Mouse (Mus musculus) Muller cell, postnatal 12 days (primary cell): ENCODE measurements at regions not wholly inside any gene's neighbourhood (a gene's known extent, or its start where the extent isn't known, plus 50 kb on each side); places are given as distances from the start of the nearest gene placed in this dataset.
"Not testable (repeated sequence)": the region's sequence is repeated elsewhere in the genome, so short reads cannot be mapped to it uniquely, and the experiment has no call there.

Source experiments
- DNase-seq: peaks from one replicate; pipeline ENCODE4 v3.0.0-alpha.2; 2015; ENCODE audit errors: inconsistent ontology term

DNA sequence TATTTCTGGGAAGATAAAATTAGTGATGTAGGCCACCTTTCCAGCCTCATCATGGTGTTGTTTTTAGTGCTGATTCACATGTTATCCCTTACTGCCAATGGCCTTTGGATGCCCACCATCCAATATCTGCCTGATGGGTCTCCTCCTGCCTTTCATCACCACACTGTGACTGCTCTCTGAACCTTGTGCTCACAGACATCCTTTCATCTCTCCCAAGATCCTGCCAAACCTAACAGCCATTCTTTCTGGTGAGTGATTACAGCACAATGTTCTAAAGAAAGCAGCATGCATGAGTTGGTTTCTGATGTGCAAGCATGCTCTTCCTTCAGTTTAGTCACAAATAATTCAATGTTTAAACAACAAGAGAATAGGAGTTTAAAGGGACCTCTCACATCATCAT lies 180.1 kb downstream of the Lyplal1 start:
- peak; percentile 68 for DNase-seq

DNA sequence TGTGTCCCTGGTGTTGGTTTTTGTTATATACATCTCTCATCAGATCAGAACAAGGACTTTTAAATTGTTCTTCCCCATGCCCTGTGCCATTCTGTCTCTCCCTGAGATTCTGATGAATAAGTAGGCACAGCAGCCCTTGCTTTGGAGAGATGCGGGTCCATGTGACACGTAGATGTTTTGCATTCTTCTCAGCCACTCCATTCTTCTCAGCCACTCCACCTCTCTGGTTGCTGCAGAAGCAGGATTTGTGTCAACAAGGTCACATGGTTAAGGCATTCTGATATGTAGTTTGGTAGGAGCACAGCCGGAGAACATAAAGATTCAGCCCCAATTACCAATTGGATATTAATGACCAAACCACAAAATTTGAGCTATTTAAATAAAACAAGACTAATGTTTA lies 177.2 kb downstream of the Lyplal1 start:
- peak; percentile 25 for DNase-seq

DNA sequence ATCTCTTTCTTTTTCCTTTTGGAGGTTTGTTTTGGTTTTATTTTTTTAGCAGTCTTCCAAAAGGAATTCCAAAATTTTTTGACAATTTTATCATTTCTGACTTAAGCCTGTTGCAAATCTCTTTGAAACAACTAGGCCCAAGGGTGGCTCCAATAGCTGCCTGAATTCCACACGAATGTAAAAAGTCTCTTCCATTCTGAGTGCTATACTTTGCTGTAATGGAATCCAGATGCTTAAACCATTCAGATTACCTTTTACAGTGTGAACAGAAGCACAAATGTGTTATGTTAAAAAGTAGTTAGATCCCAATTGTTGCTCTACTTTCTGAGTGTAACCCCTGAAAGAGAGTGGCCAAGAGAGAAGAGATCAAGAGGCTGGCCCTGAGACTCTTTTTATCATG lies 176.6 kb downstream of the Lyplal1 start:
- DNase-seq, result no peak

DNA sequence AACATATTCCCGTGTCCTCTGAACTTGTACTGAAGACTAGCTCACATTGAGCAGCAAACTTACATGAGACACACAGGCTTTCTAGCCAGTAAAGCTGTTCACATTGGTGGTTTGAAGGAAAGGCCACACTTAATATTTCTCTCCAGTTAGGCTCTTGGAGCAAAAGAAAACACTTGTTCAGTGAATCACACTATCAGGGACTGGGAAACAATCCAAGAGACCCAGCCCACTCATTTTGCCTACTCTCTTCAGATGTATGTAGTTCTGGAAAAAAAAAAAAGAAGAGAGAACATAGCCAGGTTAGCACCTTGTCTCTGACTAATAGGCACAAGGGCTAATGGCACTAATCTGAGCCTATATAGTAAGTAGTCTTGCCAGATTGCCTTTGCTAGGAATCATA lies 165.9 kb downstream of the Lyplal1 start:
- no peak for DNase-seq

DNA sequence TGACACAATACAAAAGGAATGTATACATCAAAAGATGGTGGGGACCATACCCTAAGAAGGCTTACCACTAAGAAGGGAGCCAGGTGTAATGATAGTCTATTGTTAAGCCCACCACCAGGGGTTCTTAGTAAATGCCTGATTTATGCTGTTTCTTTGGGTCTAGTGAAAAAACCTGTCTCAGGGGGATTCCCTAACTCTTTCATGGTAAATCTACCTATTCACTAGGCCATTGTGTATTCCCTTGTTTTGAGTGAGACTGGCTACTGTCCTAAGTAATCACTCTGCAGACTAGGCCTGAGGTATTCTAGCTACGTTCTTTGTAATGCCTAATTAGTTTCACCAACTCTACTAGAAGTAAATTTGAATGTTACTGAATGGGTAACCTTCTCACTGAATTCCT lies 161.3 kb downstream of the Lyplal1 start:
- DNase-seq, result not testable (repeated sequence)

DNA sequence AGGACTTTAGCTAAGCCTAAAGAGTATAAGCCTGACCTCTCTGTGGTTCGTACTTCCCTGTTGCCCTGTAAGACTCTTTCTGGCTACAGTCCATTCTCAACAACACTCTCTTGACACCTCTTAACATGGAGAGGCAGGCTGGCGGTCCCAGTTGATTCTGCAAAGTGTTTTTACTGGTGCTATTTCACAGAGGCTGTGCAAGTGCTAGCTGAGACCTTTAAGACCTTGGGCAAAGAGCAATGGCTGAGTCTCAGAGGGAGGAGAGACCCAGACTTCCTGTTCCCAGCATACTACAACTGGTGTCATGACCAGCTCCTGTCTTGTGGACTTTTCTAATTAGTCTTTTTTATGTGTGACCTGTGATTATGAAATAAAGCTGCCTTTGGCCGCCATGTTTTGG lies 159.6 kb downstream of the Lyplal1 start:
- no peak for DNase-seq

DNA sequence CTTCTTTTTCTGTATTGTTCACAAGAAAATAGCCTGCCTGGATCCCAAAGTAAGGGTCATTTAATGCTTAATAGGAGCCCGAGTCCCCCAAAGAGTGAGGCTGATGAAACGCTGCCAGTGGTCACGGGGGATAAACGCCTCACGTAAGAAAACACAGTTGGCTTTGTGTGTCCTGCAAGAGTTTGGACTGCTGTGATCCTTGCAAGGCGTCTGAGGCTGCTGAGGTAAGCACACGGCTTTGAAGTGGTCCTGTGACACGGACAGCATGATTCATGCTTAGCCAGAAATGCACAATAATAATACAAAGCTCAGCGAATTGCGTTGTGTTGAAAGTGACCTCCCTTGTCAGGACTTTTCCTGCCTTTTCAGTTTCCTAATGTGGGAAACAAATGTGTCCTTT lies 158.8 kb downstream of the Lyplal1 start:
- peak; percentile 60 for DNase-seq

DNA sequence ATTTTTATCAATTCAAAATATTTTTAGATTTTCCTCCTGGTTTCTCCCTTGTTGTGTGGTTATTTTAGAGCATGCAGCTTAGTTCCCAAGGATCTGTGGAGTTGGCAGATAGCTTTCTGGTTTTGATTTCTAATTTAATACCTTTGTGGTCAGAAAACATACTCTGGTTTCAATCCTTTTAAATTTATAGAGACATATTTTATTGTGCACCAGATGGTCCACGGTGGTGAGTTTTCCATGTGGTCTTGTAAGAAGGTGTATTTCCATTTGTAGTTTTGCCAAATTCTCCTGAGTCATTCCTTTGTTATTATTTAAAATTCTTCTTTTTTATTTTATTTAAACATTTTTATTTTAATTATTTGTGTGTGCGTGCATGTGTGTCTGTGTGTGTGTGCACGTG lies 154.5 kb downstream of the Lyplal1 start:
- no peak for DNase-seq

DNA sequence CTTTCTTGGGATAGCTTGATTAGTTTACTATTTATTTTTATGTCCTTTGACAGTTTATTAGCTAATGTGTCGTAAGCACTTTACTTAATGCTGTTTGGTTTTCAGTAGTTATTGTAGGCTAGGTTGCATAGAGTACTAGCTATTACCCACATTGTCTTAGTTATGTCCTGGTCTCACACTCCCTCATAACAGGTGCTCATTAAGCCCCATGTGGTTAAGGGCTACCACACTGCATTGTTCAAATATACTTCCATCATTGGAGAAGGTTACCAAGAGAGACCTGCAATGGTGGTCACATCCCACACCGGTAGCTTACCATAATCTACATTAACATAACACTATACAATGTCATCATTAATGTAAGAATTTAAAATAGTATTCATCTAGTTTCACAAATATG lies 153.3 kb downstream of the Lyplal1 start:
- DNase-seq, result no peak

DNA sequence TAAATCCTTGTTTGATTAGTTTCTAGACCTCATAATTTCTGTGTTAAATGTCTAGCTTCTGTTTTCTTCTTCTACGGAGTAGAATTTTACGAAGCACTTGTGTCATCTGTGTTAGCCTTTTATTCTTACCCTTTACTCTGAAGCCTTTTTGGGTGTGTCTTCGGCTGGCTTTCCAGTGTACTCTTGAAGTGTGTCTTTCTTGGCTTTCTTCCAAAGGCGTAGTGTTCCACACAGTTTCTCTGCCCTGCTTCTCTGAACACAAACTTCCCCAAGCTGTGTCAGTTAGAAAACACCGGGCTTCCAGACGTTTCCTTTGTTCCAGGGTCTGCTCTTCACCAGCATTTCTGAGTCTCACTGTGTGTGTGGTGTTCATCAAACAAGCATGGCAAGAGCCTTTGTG lies 152.7 kb downstream of the Lyplal1 start:
- DNase-seq, result no peak

DNA sequence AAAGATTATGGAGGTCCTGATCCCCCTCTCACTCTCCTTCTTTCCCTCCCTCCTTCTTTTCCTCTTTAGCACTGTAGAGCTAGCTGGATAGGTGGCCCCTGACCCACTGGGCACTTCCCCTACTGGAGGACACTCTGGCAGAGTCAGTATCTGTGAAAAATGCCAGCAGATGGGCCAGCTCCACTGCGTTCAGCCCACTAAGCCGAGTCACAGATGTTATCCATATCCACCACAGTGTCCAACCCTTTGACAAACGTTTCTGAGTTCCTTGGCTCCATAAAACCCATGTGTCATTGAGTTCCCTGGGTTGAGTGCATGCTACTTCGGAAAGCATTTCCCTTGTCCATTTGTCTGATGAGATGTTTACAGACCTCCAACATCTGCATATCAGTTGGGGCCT lies 149.9 kb downstream of the Lyplal1 start:
- no peak for DNase-seq

DNA sequence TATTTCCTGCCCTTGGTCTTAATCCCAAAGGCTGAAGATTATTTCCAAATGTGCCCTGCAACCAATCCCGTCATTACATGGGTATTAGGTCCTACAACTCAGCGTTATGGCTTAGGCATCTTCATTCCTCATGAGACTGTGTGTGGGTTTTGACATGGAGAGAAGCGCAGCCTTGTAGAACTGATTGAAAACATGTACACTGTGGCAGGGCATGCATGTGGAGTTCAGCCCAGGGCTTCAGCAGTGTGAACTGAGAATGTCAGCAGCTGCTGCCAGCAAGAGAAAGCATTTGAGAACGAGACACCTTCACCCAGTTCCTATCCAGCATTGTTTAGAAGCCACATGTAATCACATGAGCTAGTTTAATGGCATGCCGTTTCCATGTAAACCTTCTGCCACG lies 149.3 kb downstream of the Lyplal1 start:
- DNase-seq, result no peak

DNA sequence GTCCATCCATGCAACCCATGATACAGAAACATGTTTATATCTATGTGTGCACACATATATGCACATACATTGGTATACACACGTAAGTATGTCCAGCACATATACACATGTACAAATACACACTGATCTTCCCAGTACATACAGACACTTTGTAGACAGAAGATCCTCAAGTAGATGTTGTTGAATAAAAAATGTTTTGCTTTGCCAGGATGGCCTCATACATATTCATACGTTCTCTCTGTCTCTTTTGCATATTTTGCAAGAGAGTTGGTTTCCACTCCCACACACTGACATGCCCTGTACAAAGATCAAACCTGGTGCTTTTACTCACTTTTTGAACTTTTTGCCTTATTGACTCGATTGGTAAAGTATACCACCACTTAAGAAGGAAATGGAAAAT lies 148.5 kb downstream of the Lyplal1 start:
- DNase-seq, result no peak

DNA sequence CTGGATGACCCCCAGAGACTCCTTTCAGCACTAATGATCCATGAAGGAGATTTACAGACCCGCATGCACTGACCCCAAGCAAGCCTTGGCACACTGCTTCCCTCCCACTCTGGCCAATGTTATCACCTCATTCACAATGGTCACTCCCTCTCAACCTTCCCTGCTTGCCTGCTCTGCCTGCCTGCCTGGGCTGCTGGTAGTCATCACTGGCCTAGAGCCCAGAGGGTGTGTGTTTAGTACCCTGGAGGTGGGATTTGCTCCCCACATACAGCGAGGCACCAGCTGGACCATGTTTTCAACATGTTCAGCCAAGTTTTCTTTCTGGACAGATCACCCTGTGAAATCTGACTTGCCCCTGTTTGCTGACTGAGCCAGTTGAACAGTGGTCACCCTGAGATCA lies 147.9 kb downstream of the Lyplal1 start:
- peak; percentile 18 for DNase-seq

DNA sequence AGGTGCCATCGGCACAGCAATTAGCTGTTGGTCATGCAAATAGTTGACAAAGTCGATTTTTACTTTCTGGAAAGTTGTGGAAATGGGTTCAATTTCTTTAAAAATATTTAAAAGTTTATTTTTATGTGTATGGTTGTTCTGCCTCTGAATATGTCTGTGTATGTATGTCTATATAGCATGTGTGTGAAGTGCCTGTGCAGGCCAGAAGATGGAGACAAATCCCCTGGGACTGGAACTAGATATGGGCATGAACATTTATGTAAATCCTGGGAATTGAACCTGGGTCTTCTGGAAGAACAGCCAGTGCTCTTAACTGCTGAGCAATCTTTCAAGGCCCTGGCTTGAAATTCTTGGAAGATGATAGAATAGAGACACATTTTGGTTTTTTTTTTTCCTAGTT lies 140.0 kb downstream of the Lyplal1 start:
- DNase-seq, result no peak

DNA sequence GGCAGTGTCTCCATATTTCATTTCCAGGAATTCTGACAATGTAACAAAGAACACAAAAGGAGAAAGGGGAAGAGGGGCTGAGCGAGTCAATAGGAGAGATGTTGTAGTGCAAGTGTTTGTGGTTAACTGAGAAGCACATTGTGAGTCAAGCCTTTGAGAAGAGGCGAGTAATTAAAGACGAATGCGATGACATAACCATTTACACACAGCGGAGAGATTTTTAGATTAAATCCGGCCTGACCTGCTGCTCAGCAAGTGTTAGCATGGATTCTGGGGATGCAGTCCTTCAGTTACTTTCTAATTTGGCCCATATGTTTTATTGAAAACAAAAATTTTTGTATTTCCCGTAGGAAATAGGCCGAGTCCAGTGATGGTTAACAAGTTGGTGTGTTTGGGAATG lies 127.7 kb downstream of the Lyplal1 start:
- DNase-seq, result peak; percentile 82

DNA sequence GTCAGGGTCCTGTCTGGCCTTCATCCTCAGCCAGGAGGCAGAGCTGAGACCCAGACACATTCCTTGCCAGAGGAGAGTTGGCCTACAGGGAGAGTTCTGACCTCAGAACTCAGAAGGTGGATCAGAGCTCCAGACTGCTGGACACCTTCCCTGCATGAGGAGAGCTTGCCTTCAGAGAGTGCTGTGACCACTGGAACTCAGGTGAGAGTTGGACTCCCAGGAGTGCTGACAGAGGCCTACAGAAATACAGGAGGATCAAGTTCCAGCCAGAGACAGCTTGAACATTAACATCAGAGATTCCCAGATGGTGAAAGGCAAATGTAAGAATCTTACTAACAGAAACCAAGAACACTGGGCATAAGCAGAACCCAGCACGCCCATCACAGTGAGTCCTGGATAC lies 117.0 kb downstream of the Lyplal1 start:
- DNase-seq, result not testable (repeated sequence)

DNA sequence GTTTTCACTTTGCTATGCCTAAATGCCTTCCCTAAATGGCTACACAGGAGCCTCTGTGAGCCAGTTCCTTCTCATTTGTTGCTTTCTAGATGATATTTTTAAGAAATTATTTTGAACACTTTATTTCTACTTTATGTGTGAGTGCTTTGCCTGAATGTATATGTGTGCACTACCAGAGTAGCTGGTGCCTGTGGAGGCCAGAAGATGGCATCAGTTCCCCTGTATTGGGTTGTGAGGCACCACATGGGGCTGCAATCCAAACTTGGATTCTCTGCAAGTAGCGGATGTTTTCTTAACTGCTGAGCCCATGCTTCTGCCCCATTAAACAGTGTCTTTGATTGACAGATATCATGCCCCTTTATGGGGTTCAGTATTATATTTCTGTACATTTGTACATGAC lies 103.7 kb downstream of the Lyplal1 start:
- DNase-seq, result no peak

DNA sequence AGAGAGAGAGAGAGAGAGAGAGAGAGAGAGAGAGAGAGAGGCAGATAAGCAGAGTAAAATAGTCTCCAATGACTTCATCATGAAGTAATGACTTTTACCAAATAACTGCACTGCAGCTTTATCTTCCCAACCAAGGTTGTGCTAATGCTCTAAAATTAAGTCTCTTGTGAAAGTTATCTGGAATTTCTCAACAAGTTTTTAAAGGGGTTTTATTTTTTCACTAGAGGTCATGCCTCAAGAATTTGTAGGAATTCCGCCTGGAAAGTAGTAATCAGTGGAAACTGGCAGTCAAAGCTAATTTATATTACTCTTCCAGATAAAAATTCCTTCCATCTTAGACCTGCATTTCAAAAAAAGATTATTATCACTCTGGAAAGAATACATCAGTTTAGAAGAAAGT lies 102.9 kb downstream of the Lyplal1 start:
- DNase-seq, result peak; percentile 54

DNA sequence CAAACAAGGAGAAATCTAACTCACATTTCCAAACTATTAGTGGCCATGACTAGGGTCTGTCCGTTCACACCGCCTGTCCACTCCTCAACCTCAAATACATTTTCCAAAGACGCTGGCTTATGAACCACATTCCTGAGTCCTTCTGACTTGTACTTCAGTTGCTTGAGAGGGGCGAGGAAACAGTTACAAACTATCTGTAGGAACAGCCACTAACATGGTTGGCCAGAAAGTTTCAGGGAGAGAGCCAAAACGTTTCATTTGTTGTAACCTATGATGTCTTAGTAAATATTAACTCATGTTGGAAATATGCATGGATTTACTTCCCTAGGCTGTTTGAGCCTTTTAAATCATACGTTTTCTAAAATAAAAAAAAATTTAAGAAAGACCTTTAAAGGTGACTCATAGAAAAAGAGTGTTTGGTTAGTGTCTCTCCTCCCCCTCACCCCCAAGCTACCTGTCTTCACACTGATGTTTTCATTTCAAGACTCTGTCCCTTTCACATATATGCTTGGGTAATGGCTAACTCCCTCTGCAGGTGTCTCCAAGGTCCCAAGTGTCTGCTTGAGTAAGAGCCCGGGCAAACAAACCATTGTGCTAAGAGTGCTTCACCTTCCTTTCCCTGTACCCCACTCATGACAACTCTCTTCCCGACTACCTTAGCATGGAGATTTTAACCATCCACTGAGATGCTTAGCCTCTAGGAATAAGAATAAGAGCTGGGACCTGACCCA lies 101.1 kb downstream of the Lyplal1 start:
- no peak for DNase-seq

DNA sequence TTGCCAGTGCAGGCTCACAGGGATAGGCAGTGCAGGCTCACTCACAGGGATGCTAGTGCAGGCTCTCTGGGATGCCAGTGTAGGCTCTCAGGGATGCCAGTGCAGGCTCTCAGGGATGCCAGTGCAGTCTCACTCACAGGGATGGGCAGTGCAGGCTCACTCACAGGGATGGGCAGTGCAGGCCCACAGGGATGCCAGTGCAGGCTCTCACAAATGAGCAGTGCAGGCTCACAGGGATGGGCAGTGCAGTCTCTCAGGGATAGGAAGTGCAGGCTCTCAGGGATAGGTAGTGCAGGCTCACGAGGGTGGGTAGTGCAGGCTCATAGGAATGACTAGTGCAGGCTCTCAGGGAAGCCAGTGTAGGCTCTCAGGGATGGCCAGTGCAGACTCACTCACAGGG lies 99.6 kb downstream of the Lyplal1 start:
- no peak for DNase-seq

DNA sequence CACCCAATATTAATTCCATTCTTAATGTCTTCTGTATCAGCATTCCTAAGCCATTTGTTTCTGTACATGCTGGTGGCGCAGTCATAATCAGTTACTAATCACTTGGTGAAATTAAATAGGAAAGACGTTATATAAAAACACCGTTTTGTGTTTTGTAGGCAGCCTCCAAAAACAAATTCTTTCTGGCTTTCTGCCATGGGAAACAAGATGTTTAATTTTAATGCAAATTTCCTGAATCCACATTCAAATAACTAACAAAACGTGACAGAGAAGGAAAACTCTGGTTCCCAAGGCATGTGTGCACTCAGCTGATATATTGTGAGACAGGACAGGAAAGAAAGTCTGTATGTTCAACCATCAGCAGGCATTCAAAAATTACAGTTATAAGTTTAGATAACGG lies 97.6 kb downstream of the Lyplal1 start:
- DNase-seq, result no peak

DNA sequence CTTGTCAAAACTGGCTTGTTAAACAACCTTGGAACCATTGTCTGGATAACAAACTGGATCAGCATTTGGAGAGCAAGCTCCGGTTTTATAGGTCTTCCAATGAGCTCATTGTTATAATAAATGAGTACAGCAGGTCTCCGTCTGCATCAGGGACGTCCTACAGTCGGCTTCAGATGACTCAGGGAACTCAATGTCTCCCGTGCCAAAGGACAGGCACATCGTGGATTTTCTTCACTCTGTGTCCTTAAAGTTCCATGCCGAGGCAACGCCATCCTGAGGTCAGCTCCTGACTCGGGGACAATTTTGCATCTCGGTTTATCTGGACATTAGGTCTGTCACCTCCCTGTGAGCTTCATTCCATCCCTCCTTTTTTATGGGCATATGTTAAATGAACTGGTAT lies 85.2 kb downstream of the Lyplal1 start:
- DNase-seq, result no peak

DNA sequence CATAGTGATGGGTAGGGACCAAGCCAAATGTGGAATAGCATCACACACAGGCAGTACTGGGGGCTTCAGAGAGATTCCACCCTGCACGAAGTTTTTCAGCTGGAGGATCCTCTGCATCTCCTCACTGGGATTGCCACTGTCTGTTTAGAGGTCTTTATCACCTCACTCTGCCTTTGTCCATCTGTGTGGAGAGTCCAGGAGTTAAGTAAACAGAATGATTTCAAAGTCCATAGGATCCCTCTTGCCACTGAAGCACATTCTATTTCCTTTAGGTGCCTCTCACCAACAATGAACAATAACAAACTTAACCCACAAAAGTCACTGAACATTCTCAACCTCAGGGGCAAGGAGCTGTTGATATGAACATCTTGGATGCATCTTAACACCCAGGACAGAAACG lies 82.7 kb downstream of the Lyplal1 start:
- DNase-seq, result no peak
